Mouse (Mus musculus) hindbrain, embryonic 11.5 days (tissue): ENCODE results near the gene Dmrtc2. TPM values are rescaled to one million over a fixed set of nuclear protein-coding genes. Genes with fewer than 3 reads are reported as not detected.

Source experiments
- ATAC-seq: fragments of 200-750 bp; cut with Nextera tagmentation; 2 replicates; pipeline ENCODE4 v1.8.0; 2017; ENCODE audit warnings: mild to moderate bottlenecking, moderate TSS enrichment, moderate library complexity; ENCODE audit not compliant: low FRiP score
- DNase-seq: peaks from one replicate; pipeline ENCODE4 v3.0.0-alpha.2; 2015; ENCODE audit warnings: low spot score
- H3K27ac ChIP-seq: fragments of 300-500 bp; sonication (generic); 2 replicates; pipeline ENCODE4 v1.5.1; 2014; ENCODE audit warnings: mild to moderate bottlenecking, low read depth, low read length
- H3K27me3 ChIP-seq: fragments of 300-500 bp; sonication (generic); 2 replicates; pipeline ENCODE4 v1.6.1; 2014; ENCODE audit warnings: mild to moderate bottlenecking, low read length, moderate library complexity, mixed read lengths; ENCODE audit not compliant: control insufficient read depth, insufficient read depth
- H3K36me3 ChIP-seq: fragments of 300-500 bp; sonication (generic); 2 replicates; pipeline ENCODE4 v1.6.1; 2014; ENCODE audit warnings: mild to moderate bottlenecking, low read length, moderate library complexity, mixed read lengths; ENCODE audit not compliant: control insufficient read depth, insufficient read depth
- H3K4me1 ChIP-seq: fragments of 300-500 bp; sonication (generic); replicated peaks from 2 replicates; pipeline ENCODE4 v1.6.1; 2014; ENCODE audit warnings: low read length, mixed read lengths; ENCODE audit not compliant: control insufficient read depth, insufficient read depth
- H3K4me2 ChIP-seq: fragments of 300-500 bp; sonication (generic); replicated peaks from 2 replicates; pipeline ENCODE4 v1.6.1; 2014; ENCODE audit warnings: mild to moderate bottlenecking, low read depth, low read length
- H3K4me3 ChIP-seq: fragments of 300-500 bp; sonication (generic); 2 replicates; pipeline ENCODE4 v1.5.1; 2014; ENCODE audit warnings: low read depth, low read length
- H3K9ac ChIP-seq: fragments of 300-500 bp; sonication (generic); 2 replicates; pipeline ENCODE4 v1.6.1; 2014; ENCODE audit warnings: low read depth, low read length
- H3K9me3 ChIP-seq: fragments of 300-500 bp; sonication (generic); 2 replicates; pipeline ENCODE4 v1.6.1; 2016; ENCODE audit warnings: low read length; ENCODE audit not compliant: control insufficient read depth
- WGBS: fragments of 180-500 bp; shearing (Covaris S2); extraction: QIAGEN DNeasy Blood & Tissue Kit; methylation state at CpG from one replicate; pipeline ENCODE4 v1.1.7; 2014; 5-methylcytosine and 5-hydroxymethylcytosine counted together
- polyA plus RNA-seq: library from polyadenylated mRNA; unstranded; fragments of >200 nt; fragmentation: Nextera tagmentation; extraction: Ambion mirVana; gene quantifications from 2 replicates; pipeline ENCODE4 v1.2.1, GENCODE M21; 2014

Gene Dmrtc2
- polyA plus RNA-seq, 1 experiment from 2014 or later: 0.14 TPM

DNA sequence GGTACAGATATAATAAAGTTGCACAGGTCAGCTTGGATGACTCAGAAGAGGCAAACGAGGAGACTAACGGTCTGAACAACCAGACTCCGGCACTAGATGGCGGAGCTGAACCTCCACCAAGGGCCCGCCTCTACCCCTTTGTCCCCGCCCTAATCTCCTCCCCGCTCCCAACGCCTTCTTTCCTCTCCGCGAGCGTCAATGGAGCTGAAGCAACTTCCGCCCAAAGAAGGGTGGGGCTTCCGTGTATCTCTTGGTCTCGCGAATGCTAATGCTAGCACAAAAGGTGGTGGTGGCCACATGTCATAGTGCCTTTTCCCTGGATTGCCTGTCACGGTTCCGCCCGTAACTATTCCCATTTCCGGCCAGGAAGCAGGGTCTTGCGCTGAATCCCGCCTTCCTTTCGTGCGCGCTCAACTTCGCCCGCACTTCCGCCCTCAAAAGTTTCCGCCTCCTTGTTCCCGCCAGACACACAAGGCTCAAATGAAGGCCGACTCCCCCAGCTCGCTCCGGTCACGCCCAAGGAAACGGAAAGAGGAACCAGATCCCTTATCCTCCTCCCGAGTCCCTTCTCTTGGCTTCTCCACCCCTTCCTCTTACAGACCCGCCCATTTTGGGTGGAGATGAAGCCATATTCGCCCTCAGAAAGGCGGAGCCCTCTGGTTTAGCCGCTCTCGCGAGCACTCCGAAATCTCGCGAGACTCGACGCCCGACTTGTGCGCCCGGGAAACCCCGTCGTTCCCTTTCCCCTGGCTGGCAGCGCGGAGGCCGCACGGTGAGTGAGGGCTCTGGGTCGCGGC lies 14.2 kb downstream of the Dmrtc2 start, which contains the start of gene Rps19:
Gene Rps19 (plus strand): TSS at position 476 of the 797 bp plus-strand sequence.
- DNase-seq: peak; percentile 99
- H3K27ac ChIP-seq: peak within 1 kb of the TSS; percentile 86
- H3K4me3 ChIP-seq: peak within 1 kb of the TSS; percentile 97
- peak within 1 kb of the TSS; percentile 49 for H3K4me2 ChIP-seq
- H3K9ac ChIP-seq: peak within 1 kb of the TSS; percentile 99
- ATAC-seq: peak; percentile 93
- H3K4me1 ChIP-seq: peaks cover 10% of the 10 kb centered on the region
- H3K27me3 ChIP-seq: no peaks in the 10 kb centered on the region
- under 1% methylated on average over 50 of the region's 57 CpGs for whole genome bisulfite sequencing
- H3K9me3 ChIP-seq: no peaks in the 10 kb centered on the region
- H3K36me3 ChIP-seq: peaks cover 16% of the 10 kb centered on the region; the same call in 1 of the 2 replicates

DNA sequence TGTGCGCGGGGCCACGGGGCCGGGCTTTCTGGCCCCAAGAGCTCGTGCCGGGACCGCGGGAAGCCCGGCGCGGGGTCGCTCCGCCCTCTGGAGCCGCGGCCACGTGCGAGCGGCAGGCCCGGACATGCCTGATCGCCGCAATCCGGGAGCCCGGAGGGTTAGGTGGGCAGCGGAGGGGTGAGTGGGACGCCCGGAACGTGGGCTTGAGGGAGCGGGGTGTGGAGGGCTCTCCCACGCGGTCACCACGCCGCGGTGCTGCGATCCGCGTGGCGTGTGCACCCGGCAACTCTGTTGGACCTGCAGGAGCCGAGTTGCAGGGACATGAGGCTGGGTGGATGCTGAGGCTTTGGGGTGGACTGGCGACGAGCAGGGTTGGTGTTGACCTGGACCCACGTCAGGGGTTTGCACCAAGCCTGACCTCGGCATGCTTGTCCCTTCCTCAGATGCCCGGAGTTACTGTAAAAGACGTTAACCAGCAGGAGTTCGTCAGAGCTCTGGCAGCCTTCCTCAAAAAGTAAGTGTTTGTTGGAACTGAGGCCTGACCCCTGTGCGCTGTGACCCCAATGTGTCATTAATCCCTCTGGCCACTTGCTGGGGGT lies 14.9 kb downstream of the Dmrtc2 start:
- no peak for DNase-seq
- H3K27me3 ChIP-seq: no peaks in the 10 kb centered on the region
- peak overlapping the region; percentile 97 for H3K4me3 ChIP-seq
- H3K9ac ChIP-seq: peak overlapping the region; percentile 99
- peaks cover 10% of the 10 kb centered on the region for H3K4me1 ChIP-seq
- H3K36me3 ChIP-seq: peaks cover 17% of the 10 kb centered on the region; the same call in 1 of the 2 replicates
- under 1% methylated on average over 45 of the region's 47 CpGs for WGBS
- ATAC-seq: peak; percentile 5; the same call in 1 of the 2 replicates
- H3K4me2 ChIP-seq: peak overlapping the region; percentile 49
- H3K9me3 ChIP-seq: no peaks in the 10 kb centered on the region
- H3K27ac ChIP-seq: peak overlapping the region; percentile 86

DNA sequence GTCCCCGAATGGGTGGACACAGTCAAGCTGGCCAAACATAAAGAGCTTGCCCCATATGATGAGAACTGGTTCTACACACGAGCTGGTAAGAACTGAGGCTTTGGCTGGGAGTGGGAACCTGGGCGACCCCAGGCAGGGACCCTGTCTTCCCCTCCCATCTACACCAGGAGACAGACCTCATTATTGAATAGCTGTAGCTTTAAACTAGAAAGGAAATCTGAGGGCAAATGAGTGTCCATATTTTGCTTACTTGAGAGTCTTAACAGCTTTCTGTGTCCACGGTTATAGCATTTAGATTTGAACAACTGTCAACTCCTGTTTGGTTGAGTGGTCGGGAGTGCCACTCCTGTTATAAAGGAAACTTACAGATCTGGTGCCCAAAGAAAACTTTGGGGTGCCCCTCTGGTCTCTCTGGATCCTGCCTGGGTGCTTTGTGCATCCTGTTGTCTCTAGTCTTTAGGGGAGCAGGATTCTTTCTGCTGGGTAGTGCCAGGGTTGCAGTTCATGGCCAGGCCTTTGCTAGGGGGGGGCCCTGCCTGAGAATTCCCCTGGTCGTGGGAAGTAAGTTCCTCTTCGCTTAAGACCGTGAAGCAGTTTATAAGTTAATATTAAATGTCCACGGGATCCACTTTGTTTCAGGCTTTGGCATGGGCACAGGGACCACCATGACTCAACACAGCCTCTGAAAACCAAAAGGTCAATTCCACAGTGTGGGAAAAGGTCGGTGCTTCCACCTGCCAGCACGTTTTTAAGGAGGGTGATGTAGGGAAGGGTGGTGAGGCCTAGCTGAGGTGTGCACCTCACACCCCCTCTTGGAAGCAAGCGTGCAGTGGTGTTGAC lies 15.8 kb downstream of the Dmrtc2 start:
- ATAC-seq: no peak
- no peaks in the 10 kb centered on the region for H3K9me3 ChIP-seq
- H3K36me3 ChIP-seq: peaks cover 20% of the 10 kb centered on the region; the same call in 1 of the 2 replicates
- H3K4me2 ChIP-seq: peak overlapping the region; percentile 49
- WGBS: 47% methylated on average over 12 of the region's 12 CpGs
- H3K4me3 ChIP-seq: peak overlapping the region; percentile 97
- H3K27ac ChIP-seq: no peak overlapping the region
- peaks cover 10% of the 10 kb centered on the region for H3K4me1 ChIP-seq
- no peaks in the 10 kb centered on the region for H3K27me3 ChIP-seq
- DNase-seq: no peak
- H3K9ac ChIP-seq: peak overlapping the region; percentile 99

DNA sequence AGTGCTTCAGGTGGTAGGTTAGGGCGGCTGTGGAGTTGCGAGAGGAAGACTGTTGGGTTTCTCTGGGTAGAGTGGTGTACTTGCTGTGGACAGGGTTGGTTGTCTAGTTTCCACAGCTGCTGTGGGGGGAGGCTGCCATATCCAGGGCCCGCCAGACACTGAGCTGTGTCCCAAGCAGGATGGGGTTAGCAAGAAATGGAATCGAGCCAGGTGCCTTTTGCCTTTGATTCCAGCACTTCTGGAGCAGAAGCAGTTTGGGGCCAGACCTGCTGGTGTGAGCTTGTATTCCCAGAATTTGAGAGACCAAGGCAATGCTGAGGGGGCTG lies 16.4 kb downstream of the Dmrtc2 start:
- DNase-seq: no peak
- no peak overlapping the region for H3K27ac ChIP-seq
- no peaks in the 10 kb centered on the region for H3K27me3 ChIP-seq
- peak overlapping the region; percentile 3; the same call in 1 of the 2 replicates for H3K9ac ChIP-seq
- no peaks in the 10 kb centered on the region for H3K9me3 ChIP-seq
- WGBS: 74% methylated on average over 4 of the region's 4 CpGs
- peak overlapping the region; percentile 97 for H3K4me3 ChIP-seq
- ATAC-seq: no peak
- peaks cover 10% of the 10 kb centered on the region for H3K4me1 ChIP-seq
- peak overlapping the region; percentile 49 for H3K4me2 ChIP-seq
- H3K36me3 ChIP-seq: peaks cover 20% of the 10 kb centered on the region; the same call in 1 of the 2 replicates

DNA sequence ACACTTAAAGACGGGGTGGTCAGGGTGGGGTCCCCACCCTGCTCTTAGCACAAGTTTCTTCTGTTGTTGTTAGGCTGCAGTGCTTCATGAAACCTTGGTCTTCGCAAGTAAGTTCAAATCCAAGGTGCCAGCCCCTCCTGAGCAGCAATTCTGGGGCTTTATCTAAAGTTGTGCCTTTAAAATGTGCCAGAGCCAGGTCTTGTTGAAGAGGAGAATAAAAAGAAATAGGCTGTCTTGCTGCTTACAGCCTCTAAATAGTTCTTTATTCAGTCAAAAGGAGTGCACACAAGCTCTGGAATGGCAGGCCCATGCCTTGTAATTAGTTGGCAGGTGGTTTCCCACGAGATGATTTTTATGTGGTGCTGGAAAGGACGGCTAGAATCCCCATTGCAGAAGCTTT lies 17.2 kb downstream of the Dmrtc2 start:
- DNase-seq: no peak
- Histone ChIP-seq H3K36me3 (peaks cover 20% of the 10 kb centered on the region; the same call in 1 of the 2 replicates), H3K27ac (no peak overlapping the region), H3K9me3 (no peaks in the 10 kb centered on the region), H3K4me3 (0 out of 2 replicates have a peak overlapping the region, but pooled peaks have one; percentile 4), H3K4me1 (peaks cover 10% of the 10 kb centered on the region), H3K4me2 (no peak overlapping the region), H3K9ac (no peak overlapping the region), H3K27me3 (no peaks in the 10 kb centered on the region)
- 76% methylated on average over 4 of the region's 4 CpGs for WGBS
- no peak for ATAC-seq

DNA sequence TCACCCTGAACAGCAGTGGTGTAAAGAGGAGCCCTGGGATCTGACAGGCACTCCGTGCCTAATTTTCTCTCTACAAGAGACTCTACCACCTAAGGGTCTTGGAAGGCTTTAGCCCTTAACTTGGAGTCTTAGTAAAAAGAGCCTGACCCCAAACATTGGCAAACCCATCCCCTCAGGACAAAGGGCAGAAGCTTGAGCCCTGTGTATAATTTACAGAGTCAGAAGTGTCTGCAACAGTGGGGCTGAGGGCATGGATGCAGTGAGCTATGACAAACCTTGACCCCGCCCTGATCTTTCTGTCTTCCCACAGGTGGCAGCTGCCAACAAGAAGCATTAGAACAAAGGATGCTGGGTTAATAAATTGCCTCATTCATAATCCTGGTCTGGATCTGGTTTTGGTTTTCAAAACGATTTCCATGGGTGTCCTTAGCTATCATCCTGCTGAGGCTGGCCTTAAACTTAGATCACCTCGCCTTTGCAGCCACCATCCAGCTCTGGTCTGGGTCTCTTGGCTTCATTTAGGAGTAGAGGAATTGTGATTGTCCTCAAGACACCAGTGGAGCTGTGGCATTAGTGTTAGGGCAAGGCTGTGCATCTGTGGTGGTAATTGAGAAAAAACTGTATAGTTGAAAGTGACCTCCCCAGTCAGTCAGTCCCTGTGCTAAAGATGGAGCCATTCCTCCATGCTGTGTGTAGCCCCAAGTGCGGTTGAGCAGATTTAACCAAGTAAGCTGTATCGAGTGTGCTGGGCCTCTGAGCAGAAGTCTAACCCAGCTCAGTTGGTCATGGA lies 19.8 kb downstream of the Dmrtc2 start:
- Histone ChIP-seq H3K9ac (no peak overlapping the region), H3K27me3 (no peaks in the 10 kb centered on the region), H3K36me3 (peaks cover 20% of the 10 kb centered on the region; the same call in 1 of the 2 replicates), H3K4me3 (no peak overlapping the region), H3K9me3 (no peaks in the 10 kb centered on the region), H3K4me1 (peaks cover 10% of the 10 kb centered on the region), H3K27ac (0 out of 2 replicates have a peak overlapping the region, but pooled peaks have one; percentile 24), H3K4me2 (no peak overlapping the region)
- 79% methylated on average over 6 of the region's 6 CpGs for WGBS
- DNase-seq (no peak), ATAC-seq (no peak; the same call in 1 of the 2 replicates)

DNA sequence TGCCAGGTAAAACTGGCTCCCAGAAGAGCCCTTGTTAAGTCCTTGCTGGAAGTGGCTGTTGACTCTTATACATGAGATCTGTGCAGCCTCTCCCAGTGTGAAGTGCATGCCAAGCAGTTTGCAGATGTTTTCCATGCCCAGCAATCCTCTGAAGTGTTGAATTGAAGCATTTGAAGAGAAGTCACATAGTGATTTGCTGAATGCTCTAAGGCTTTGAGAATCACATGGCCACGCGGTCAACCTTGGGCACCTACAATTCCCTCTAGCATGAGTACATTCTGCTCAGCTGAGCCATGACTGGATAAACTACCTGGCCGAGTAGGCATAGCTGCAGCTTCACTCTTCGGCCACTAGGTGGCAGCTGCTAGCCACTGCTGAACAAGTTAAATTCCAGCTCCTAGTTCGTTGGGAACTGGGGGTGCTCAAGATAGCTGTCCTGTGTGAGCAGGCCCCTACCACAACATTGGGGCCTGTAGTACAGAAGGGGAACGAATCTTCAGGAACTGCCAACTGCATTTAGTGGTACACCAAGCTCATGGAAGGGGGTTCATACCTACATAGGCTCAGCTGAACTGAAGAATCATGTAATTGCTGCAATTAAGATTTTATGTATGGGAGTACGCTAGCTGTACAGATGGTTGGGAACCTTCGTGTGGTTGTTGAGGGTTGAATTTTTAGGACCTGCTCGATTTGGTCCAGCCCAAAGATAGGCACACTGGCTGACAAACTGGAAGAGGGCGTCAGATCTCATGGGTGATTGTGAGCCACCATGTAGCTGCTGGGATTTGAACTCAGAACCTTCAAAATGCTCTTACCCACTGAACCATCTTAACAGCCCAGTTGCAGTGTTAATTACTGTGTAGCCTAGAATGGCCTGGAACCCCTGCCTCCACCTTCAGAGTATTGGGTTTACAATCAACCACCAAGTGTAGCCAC lies 20.7 kb downstream of the Dmrtc2 start:
- 33% methylated on average over 10 of the region's 10 CpGs for WGBS
- no peak overlapping the region for H3K9ac ChIP-seq
- H3K4me1 ChIP-seq: peaks cover 10% of the 10 kb centered on the region
- no peaks in the 10 kb centered on the region for H3K27me3 ChIP-seq
- 0 out of 2 replicates have a peak overlapping the region, but pooled peaks have one; percentile 24 for H3K27ac ChIP-seq
- H3K36me3 ChIP-seq: peaks cover 20% of the 10 kb centered on the region; the same call in 1 of the 2 replicates
- no peak overlapping the region for H3K4me2 ChIP-seq
- no peak overlapping the region for H3K4me3 ChIP-seq
- ATAC-seq: peak; percentile 62
- DNase-seq: peak; percentile 86
- no peaks in the 10 kb centered on the region for H3K9me3 ChIP-seq
